Mouse (Mus musculus): Measurements from ENCODE around the gene Trpm3.

The Trpm3 gene

DNA sequence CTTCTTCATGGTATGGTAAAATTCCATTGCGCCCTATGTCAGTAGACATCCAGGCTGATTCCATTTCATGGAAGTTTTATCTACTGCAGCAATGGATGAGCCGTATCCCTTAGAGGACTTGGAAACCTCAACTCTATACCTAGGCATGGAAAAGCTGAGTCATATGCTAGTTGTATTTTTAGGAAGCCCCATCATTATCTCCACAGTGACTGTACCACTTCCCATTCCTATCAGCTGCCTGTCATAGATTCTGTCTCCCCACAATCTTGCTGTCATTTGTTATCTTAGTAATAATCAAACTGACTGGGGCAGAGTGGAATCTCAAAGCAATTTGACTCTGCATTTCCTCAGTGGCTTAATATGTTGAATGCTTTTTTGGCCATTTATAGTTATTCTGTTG is 169.2 kb downstream of the Trpm3 start:
- DNase-seq: no peak

DNA sequence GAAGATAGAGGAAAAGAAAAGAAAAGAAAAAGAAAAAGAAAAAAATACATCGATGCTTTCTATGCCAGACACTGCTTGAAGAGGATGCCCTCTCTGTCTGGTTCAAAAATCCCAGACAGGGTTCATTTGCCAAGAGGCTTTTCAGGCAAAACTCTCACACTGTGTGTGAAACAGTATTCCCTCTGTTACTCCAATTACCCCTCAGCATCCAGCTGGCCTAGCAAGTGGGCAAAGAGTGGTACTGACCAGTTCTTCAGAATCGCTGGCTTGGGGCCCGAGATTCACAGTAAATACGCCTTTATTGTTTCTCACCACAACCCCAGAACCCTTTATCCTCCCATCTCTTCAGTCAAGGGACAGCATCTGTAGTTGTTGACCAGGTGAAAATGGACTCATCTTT is 178.5 kb downstream of the Trpm3 start:
- peak; percentile 42 to 66 for DNase-seq

DNA sequence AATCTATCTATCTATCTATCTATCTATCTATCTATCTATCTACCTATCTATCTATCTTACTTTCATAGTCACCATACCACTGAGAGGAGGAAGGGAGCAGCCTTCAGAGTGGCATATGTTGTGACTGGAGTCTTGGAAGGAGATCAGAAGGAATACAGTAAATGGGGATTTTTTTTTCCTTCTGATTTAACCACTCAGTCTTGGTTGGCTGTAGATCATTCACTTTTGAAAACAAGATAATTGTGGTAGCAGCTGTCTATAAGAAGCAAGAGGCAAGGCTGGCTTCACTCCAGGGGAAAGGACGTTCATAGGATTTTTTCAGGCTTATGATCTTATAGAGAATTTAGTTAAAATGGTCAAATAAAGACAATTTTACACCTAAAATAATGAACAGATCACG is 188.0 kb downstream of the Trpm3 start:
- DNase-seq: no peak

DNA sequence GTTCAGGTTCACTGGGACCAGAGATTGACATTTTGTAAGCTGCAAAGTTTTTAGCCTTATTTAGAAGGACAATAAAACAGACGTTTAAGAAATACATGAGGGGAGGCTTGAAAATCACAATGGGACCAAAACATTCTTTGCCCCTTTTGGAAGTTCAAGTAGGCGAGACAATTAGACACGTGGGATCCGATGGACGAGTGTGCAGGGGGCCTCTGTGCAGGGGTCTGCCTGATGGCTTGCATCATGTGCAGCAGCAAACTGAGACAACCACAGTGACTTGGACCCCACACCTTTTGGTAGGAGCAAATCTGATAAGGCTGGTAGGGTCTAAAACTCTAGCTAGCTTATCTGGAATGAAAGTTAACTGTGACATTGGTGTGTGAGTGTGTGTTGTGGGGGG is 188.4 kb downstream of the Trpm3 start:
- no peak for DNase-seq

DNA sequence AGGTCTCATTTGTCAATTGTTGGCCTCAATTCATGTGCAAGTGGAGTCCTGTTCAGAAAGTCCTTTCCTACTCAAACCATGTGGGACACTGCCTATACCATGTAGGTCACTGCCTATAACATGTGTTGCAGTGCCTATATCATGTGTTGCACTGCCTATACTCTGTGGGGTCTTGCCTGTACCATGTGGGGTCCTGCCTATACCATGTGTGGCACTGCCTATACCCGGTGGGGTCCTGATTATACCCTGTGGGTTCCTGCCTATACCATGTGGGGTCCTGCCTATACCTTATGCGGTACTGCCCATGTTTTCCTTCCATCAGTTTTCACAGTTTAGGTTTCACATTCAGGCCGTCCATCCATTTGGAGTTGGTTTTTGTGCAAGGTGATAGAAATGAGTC is 197.4 kb downstream of the Trpm3 start:
- DNase-seq: no peak

DNA sequence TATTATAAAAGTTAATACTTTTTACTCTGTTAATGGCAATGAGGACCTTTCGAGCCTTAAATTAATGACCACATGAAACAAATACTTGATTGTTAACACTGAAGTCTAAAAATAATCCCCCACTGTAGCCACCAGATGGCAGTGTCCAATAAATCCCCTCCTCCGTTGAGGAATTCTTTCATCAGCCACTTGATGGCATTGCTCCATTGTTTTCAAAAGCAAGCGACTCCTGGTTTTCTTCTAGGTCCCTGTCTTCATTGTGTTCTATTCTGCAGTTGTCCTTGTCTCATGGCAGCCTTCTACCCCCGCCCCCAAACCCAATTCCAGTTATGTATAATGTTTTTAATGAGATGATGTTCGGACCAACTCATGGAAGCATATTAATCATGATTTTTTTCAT is 198.6 kb downstream of the Trpm3 start:
- DNase-seq: peak; percentile 81 to 89

DNA sequence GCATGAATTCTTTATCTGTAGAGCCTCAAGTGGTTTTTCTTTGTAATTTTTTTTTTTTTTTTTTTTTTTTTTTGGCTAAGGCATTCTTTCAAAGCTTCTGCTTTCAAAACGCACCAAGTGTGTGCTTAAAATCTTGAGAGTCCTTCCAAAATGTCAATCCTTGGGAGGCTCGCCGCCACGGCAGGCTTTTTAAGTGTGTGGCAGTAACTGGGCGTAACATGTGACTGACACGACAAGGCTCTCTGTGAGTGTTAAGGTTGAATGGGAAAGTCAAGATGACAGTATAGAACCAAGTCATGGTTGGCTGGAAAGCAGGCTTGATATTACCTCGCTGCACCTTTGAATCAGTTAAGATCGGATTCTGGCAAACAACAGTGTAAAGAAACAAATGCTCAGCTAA is 200.1 kb downstream of the Trpm3 start:
- DNase-seq: no peak

DNA sequence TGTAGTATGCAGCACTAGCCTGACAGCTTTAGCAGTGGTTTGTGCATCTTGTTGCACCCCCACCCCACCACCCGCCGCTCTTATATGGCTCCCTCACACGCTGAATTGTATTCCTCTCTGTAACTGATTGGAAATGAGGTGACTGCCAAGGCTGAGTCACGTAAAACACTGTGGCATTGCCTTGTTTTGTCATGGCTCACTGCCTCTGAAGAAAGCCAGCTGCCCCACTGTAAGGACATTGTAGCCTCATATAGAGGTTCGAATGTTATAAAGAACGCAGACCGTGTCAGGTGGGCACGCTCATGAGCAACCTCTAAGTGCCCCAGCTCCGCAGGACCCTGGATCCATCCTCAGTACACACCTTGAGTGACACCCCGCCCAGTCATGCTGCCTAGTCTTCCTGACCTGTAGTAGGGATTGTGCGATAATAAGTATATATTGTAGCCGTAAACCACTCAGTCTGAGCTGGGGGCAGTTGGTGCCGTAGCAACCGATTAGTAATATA is 215.2 kb downstream of the Trpm3 start:
- peak; percentile 28 to 30 for DNase-seq

DNA sequence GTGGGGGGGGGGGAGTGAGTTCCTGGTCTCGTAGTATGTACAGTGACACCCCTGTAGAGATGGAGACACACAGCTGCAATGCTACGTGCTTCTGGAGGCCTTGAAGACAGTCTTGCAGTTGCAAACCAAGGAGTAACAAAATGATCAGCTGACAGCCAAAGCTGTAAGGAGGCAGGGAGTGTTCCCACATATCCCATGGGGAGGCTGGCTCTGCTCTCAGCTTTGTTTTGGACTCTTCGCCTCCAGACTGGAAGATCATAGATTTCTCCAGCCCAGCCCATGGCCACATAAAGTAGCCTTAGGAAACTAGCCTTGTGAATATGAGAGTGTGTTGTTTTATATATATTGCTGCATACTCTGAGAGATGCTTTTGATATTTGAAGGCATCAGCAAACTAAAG is 248.0 kb downstream of the Trpm3 start:
- DNase-seq: no peak

DNA sequence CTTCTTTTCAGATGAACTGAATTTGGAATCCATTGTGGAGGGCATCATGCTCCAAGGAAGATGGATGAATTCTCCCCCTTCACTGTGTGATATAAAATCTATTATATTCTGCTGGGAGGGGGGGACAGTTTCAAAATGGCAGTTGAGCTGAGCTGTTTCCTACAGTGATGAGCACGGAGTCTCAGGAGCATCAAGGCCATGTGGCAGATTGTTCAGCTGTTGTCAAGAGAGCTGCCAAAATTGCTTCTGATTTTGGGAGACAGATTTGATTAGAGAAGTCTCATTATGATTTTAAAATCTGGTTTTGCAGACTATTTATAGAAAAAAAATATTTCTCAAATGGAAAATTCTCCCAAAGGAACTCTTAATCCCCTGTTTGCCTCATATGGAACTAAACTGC is 255.9 kb downstream of the Trpm3 start:
- DNase-seq: no peak

DNA sequence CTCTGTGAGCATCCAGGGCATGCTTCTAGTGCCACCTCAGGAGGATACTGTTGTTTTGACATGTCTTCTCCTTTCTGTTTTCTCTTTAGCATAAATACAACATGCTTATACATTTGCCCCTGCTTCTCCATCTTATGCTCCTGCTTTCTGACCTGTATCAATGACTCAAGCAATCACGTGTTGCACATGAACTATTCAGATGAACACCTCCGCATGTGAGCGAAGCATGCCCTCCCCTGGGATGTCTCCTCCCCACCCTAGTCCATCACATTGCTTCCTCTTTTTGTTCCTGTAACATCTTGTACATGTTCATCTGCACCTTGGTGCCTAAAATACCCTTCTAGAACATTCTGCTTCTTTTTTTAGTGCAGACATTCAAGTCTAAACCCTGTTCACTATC is 265.2 kb downstream of the Trpm3 start:
- DNase-seq: no peak

DNA sequence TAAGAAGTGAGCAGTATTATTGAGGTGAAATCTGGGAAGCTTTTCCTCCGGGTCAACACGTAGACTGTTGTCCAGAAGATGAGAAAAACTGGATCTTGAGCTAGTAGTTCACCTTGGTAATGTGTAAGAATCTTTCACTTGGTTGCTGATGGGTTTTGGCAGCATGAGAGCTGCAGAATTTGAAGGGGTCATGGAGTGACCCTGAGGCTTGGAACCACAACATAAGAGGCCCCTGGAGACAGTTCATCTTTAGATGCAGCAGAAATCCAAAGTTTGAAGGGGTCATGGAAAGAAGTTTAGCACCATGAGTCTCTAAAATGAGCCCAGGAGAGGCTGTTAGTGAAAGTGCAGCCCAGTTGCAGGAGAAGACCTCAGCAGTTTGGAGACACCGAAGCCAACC is 279.4 kb downstream of the Trpm3 start:
- DNase-seq: no peak

DNA sequence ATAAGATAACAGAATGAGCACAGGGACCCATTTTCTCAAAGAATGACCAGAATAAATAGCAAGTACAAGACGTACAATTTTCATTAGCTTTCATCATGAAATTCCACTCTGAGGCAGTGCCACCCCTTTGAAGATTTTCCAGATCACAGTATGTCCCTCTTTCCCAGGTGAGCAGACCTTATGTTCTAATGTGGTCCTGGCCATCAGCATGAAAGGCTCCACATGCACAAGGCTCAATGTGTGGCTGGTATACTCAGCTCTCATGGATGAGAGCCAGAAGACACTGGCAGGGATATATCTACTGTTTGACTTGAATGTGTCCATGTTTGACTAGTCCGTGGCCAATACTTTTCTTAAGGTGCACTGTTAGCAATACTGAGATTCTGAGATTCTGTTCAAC is 298.4 kb downstream of the Trpm3 start:
- DNase-seq: peak; percentile 70 to 77

DNA sequence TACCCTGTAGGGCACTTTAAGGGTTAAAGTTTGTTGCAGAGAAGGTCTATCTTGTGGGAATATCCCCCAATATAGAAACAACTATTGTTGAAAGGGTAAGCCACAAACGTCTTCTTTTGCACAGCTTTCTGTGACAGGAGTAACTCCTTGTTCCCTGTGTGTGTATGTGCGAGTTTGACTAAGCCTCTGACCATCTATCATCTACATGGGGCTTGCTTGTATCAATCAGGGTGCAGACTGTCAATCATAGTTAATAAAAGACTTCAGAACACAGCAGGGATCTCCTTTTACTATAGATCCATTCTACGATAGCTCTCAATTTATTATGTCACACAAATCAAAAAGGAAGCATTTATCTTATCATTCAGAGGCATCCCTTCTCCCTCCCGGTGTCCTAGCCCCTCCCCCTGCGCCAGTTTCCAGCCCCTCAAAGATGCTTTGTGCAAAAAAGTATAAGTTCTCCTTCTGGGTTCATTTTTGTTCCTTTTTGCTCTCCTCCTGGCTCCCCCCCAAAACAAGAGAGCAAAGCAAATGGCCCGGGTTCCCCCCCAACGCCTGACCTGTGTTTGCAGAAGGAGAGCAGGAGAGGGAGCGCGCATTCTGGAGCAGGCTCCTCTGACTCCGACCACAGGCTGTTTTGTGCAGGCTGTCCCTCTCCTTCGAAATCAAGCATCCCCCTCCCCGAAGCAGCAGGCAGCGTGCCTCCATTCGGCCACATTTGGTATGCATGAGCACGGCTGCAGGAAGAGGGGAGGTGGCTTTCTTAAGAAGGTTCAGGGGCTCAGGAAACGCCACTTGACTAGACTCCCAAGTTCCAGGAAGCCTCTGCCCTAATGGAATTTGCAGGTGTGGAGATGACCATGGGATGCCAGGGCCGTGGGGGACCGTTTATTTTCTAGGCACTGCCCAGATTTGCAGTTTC is 308.8 kb downstream of the Trpm3 start:
- DNase-seq: peak; percentile 82 to 83

DNA sequence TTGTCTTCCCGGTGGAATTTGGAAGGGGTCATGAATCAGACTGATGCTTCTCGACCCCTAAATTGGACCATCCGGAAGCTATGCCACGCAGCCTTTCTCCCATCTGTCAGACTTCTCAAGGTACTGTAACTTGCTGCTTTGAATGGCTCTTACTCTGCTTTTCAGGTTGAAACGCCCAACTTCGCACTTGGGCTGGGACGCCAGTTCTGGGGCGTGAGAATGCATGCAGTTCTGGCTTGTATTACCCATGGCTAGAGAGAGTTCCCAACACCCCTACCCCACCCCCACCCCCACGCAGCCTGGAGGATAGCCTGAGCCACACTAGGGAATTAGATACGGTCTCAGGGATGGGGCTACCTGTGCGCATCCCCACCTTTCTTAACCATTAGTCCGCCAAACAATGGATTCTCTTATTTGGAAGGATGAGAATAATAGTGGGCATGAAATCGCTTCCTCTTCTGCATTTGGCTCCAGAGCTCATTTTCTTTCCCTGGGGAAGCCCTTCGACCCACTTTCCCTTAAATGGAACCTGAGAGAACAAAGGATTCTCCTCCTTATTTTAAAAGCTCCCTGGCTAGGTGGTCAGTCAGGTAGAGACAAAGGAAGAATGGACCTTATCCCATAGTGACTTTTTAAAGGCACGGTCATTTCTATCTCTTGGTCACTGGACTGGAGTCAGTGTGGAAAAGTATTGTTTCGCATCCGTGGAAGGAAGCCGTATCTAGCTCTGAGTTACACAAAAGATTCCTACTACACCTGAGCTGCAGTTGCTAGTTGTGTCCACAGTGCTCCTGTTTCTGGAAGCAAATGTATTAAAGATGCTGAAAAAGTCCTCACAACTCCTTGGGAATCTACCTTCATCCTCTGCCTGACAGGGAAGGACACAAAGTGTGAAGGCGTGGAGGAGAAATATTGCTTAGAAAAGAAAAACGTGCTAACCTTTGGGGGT is 309.8 kb downstream of the Trpm3 start:
- DNase-seq: peak in 1 of 2 experiments; percentile 36

DNA sequence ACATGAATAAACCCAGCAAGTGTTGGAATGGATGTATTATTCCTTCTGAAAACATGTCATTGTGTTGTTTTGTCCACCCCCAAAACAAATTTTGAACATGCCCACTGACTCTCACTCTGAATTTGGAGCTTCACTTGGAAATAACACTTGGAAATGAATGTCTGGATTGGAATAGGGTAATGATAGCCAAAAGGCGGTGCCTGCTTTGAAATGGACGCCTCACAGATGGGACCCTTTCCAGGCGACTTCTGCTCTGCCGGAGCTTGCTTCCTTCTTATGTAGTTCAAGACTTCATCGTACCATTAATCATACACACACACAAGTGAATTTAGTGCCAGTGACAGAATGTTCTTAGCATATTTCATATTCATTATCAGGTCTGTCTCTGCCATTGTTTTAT is 312.4 kb downstream of the Trpm3 start:
- peak; percentile 52 for DNase-seq

DNA sequence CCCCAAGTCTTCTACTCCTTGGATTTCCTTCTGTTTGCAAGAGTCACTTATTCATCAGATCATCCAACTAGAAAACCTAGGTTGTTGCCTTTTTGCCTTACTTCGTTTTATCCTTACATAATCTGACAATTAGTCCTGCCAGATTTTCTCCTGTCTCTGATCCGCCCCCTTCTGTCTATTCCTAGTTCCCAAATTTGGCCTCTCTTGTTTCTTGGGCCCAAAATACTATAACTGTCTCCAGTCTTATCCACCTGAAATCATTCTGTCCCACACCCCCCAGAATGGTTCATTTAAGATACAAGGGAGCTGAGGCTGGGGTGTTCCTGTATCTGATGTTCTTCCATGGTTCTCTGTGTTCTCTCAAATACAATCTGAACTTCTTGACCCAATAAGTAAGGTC is 318.1 kb downstream of the Trpm3 start:
- no peak for DNase-seq

DNA sequence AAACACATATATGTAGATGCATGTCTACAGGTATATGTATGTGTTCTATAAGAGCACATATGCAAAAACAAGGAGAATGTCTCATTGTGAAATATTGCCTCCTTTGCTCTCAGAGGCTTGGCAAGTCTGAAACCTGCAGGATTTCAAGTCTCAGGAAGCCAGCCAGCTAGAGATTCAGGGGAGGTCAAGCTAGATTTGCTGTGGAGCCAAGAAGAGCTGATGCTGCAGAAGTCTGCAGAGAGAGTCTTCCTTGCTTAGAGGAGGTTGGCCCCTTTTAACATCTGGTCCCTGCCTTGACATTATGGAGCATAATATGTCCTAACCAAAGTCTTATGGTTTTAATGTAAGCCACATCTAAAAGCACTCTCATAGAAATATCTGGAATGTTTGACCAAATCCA is 323.2 kb downstream of the Trpm3 start:
- DNase-seq: peak; percentile 46 to 51

DNA sequence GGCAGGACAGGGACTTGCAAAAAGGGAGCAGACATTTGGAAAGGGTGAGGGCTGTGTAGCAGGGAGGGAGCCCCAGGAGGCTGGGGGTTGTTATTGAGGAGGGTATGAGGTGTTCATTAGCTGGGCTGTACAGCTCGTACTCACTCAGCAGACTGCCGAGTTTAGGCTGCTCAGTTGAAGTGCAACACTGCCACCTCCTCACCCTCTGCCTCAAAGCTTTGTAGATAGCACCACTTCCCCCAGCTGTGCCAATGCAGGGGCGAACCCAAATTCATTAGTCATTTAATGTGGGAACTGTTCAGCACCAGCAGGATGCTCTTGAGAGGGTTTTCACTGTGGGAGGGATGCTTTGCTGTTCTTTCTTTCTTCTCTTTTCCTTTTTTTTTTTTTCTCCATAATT is 324.7 kb downstream of the Trpm3 start:
- DNase-seq: no peak

DNA sequence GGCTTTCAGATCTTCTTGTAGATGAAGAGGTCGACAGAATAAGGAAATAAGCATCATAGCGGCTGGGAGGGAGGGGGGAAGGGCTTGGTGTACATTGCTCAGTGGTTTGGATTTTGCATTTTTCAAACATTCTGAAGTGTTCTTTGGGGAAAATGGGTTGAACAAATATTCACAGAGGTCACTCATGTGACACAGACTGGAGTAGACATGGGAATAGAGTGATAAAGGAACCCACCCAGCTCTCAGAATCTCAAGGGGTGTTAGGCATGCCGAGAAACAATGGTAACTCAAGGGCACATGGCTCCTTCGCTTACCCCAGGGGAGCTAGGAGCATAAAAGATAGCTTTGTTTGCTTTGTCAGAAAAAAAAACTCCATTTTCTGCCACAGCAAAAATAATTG is 330.8 kb downstream of the Trpm3 start:
- no peak for DNase-seq

DNA sequence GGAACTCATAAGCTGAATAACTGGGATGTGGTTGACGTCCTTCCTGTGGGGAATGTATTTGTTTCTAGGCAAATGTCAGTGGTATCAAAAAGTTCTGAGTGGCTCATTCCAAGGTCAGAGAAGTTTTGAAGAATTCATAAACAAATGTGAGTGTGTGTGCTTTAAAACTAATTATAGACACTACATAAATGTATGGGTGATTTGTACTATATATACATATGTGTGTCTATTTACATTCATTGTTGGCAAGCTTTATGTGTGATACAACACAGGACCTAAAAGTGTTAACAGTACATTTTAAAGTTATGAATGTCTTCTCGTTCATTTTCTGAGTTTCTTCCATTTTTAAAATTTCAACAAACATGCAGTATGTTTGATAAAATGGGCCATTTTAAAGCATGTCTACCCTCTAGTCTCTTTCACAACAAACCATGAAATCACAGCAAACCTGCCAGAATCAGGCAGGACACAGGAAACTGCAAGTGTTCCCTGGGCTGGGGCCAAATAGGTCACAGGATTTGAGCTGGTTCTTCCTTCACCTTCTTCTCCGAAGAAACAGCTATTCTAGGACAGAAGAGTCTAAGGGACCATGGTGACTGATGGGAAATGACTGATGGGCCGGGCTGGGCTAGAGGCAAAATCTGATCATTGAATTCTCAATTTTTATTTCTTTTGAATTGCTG is 334.3 kb downstream of the Trpm3 start:
- DNase-seq: peak; percentile 86

DNA sequence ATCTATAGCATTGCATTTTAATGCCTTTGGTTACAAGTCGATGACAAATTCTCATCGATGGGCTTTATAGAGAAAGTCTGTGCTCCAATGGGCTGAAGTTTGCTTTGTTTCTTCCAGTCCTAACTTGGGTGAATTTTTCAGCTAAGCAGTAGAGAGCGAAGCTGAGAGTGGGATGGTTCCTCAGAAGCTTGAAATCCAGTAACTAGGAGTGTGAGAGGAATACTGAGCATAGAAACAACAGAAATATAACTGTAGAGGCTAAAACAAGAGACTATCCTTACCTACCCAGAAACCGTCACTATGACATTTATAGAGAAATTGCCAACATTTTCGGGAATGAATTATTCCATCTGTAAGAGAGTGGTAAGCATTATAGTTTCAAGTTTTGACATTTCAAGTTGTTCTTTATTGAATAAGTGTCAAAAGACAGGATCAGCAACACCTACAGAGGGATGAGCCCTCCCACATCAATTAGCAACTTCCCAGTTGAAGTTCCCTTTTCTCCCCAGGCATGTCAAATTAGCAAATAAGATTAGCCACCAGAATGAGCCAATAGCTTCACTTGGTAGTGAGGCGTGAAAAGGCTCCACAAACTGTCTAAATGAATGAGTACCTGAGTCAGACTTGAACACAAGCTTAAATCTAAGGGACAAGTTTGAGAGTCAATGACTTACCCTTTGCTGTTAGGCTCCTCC is 339.6 kb downstream of the Trpm3 start:
- DNase-seq: no peak
